Mouse (Mus musculus): ENCODE data around the gene Flnb. TPM values are rescaled to one million over a fixed set of nuclear protein-coding genes. Genes with fewer than 3 reads are reported as not detected.

Gene Flnb
- polyA plus RNA-seq, 1 experiment from 2014 or later = 14.7 TPM

DNA sequence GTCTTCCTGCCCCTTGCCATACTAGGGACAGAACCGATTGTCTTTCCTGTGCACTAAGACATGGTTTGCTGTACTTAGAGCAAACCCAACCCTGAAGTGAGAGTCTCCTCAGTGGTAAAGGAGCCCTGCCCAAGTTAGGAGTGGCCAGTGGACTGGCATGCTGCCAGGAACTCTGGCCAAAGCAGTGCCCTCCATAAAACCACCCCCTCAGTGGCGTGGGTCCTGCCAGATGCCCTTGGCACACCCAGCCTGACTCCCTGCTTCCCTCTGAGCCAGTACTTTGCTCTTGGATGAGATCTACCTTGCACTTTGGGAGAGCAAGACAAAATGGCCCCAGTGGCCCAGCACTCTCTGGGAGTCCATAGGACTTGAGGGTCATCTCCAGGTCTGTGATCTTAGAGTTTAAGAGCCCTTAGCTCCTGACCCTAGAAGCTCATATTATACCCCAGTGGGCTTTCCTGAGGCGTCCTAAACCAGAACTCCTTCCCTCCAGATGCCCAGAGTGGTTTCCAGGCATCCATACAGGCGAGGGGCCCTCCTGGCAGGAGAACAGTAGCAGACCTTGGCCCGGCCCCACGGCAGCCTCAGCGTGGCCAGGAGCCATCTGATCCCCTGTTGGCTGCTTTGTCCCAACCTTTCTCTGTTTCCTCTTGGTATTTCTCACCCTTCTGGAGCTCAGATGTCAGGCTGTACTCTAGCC lies 125.5 kb downstream of the Flnb start:
- Histone ChIP-seq H3K27me3 (ENCODE audit: control insufficient read depth, insufficient read depth, low read length) (no peaks in the 10 kb centered on the region), H3K4me3 (ENCODE audit: low read depth, low read length) (no peak overlapping the region), H3K9ac (replicated peaks; ENCODE audit: low read length) (no peak overlapping the region), H3K4me1 (ENCODE audit: control insufficient read depth, insufficient read depth, low read length) (no peaks in the 10 kb centered on the region), H3K27ac (replicated peaks; ENCODE audit: low read depth, low read length) (no peak overlapping the region), H3K9me3 (replicated peaks; ENCODE audit: control insufficient read depth, low read length) (no peaks in the 10 kb centered on the region), H3K4me2 (ENCODE audit: low read depth, low read length) (no peak overlapping the region), H3K36me3 (replicated peaks; ENCODE audit: control insufficient read depth, insufficient read depth, low read depth, low read length) (no peaks in the 10 kb centered on the region; the same call in 1 of the 2 replicates)
- DNase-seq (ENCODE audit: low spot score) (no peak), ATAC-seq (replicated peaks; ENCODE audit: insufficient number of reproducible peaks, low FRiP score, low TSS enrichment, low read depth) (no peak)
- WGBS = 81% methylated on average over 7 of the region's 7 CpGs

GRCm38 (mm10) chr14:7943801-7944135 lies 126.0 kb downstream of the Flnb start:
- H3K36me3 ChIP-seq (replicated peaks; ENCODE audit: control insufficient read depth, insufficient read depth, low read depth, low read length) = no peaks in the 10 kb centered on the region; the same call in 1 of the 2 replicates
- no peak overlapping the region for H3K27ac ChIP-seq (replicated peaks; ENCODE audit: low read depth, low read length)
- no peaks in the 10 kb centered on the region for H3K9me3 ChIP-seq (replicated peaks; ENCODE audit: control insufficient read depth, low read length)

GRCm38 (mm10) chr14:7944349-7945039 lies 126.7 kb downstream of the Flnb start:
- no peak for DNase-seq (ENCODE audit: low spot score)
- no peak overlapping the region for H3K9ac ChIP-seq (replicated peaks; ENCODE audit: low read length)
- H3K27me3 ChIP-seq (ENCODE audit: control insufficient read depth, insufficient read depth, low read length) = no peaks in the 10 kb centered on the region
- no peaks in the 10 kb centered on the region for H3K9me3 ChIP-seq (replicated peaks; ENCODE audit: control insufficient read depth, low read length)
- H3K4me2 ChIP-seq (ENCODE audit: low read depth, low read length) = no peak overlapping the region
- no peak; the same call in 1 of the 2 replicates for ATAC-seq (replicated peaks; ENCODE audit: insufficient number of reproducible peaks, low FRiP score, low TSS enrichment, low read depth)
- H3K27ac ChIP-seq (replicated peaks; ENCODE audit: low read depth, low read length) = no peak overlapping the region
- 48% methylated on average over 8 of the region's 8 CpGs for WGBS
- H3K36me3 ChIP-seq (replicated peaks; ENCODE audit: control insufficient read depth, insufficient read depth, low read depth, low read length) = no peaks in the 10 kb centered on the region
- H3K4me3 ChIP-seq (ENCODE audit: low read depth, low read length) = no peak overlapping the region
- no peaks in the 10 kb centered on the region for H3K4me1 ChIP-seq (ENCODE audit: control insufficient read depth, insufficient read depth, low read length)

More at GRCm38 (mm10) chr14:7943801-7944135, 126.0 kb downstream of the Flnb start:
- H3K4me3 ChIP-seq (ENCODE audit: low read depth, low read length) = no peak overlapping the region
- no peak for ATAC-seq (replicated peaks; ENCODE audit: insufficient number of reproducible peaks, low FRiP score, low TSS enrichment, low read depth)
- no peak overlapping the region for H3K9ac ChIP-seq (replicated peaks; ENCODE audit: low read length)
- H3K27me3 ChIP-seq (ENCODE audit: control insufficient read depth, insufficient read depth, low read length) = no peaks in the 10 kb centered on the region
- no peaks in the 10 kb centered on the region for H3K4me1 ChIP-seq (ENCODE audit: control insufficient read depth, insufficient read depth, low read length)
- WGBS = 77% methylated on average over 3 of the region's 3 CpGs
- DNase-seq (ENCODE audit: low spot score) = no peak
- no peak overlapping the region for H3K4me2 ChIP-seq (ENCODE audit: low read depth, low read length)

DNA sequence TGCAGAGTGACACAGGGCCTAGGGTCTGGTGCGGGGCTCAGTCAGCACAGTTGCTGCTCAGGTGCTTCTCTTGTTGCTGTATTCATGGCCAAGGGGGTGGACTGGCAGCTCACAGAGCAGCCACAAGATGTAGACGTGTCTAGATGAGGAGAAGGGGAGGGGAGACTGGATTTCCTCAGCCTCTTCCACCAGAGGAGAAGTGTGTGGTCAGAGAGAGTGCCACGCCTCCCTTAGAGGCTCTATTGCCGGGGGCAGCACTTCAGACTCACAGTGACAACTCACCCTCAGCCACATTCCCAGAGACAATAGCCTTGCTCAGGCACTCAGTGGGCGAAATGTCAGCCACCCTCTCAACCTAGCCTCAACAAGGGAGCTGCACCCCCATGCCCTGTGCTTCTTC lies 127.5 kb downstream of the Flnb start:
- no peak overlapping the region for H3K9ac ChIP-seq (replicated peaks; ENCODE audit: low read length)
- no peak overlapping the region for H3K4me3 ChIP-seq (ENCODE audit: low read depth, low read length)
- WGBS = 79% methylated on average over 4 of the region's 5 CpGs
- no peaks in the 10 kb centered on the region for H3K9me3 ChIP-seq (replicated peaks; ENCODE audit: control insufficient read depth, low read length)
- H3K36me3 ChIP-seq (replicated peaks; ENCODE audit: control insufficient read depth, insufficient read depth, low read depth, low read length) = no peaks in the 10 kb centered on the region
- no peak overlapping the region for H3K4me2 ChIP-seq (ENCODE audit: low read depth, low read length)
- DNase-seq (ENCODE audit: low spot score) = no peak
- H3K27me3 ChIP-seq (ENCODE audit: control insufficient read depth, insufficient read depth, low read length) = no peaks in the 10 kb centered on the region
- no peak overlapping the region for H3K27ac ChIP-seq (replicated peaks; ENCODE audit: low read depth, low read length)
- no peak for ATAC-seq (replicated peaks; ENCODE audit: insufficient number of reproducible peaks, low FRiP score, low TSS enrichment, low read depth)
- H3K4me1 ChIP-seq (ENCODE audit: control insufficient read depth, insufficient read depth, low read length) = no peaks in the 10 kb centered on the region

DNA sequence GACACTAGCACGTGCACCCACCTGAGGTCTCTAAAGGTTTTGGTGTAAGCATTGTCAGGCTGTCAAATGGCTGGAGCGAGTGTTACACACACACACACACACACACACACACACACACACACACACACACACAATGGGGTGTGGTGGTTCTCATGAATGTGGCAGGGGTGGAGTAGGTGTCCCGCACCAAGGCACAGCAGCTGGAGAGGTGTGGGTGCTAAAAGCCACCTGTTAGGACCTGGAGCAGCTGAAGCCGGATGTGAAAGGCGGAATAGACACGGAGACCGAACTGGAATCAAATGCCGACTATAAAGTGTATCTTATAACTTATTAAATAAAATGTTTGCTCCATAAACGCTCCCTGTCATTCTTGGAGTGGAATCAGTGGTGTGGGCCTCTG lies 133.5 kb downstream of the Flnb start:
- H3K27me3 ChIP-seq (ENCODE audit: control insufficient read depth, insufficient read depth, low read length) = no peaks in the 10 kb centered on the region
- no peak overlapping the region for H3K4me3 ChIP-seq (ENCODE audit: low read depth, low read length)
- H3K4me2 ChIP-seq (ENCODE audit: low read depth, low read length) = no peak overlapping the region
- no peaks in the 10 kb centered on the region for H3K9me3 ChIP-seq (replicated peaks; ENCODE audit: control insufficient read depth, low read length)
- ATAC-seq (replicated peaks; ENCODE audit: insufficient number of reproducible peaks, low FRiP score, low TSS enrichment, low read depth) (no peak), DNase-seq (ENCODE audit: low spot score) (no peak)
- no peaks in the 10 kb centered on the region for H3K4me1 ChIP-seq (ENCODE audit: control insufficient read depth, insufficient read depth, low read length)
- H3K27ac ChIP-seq (replicated peaks; ENCODE audit: low read depth, low read length) = no peak overlapping the region
- peaks cover 2% of the 10 kb centered on the region; the same call in 1 of the 2 replicates for H3K36me3 ChIP-seq (replicated peaks; ENCODE audit: control insufficient read depth, insufficient read depth, low read depth, low read length)
- WGBS = 92% methylated on average over 9 of the region's 9 CpGs
- H3K9ac ChIP-seq (replicated peaks; ENCODE audit: low read length) = no peak overlapping the region

DNA sequence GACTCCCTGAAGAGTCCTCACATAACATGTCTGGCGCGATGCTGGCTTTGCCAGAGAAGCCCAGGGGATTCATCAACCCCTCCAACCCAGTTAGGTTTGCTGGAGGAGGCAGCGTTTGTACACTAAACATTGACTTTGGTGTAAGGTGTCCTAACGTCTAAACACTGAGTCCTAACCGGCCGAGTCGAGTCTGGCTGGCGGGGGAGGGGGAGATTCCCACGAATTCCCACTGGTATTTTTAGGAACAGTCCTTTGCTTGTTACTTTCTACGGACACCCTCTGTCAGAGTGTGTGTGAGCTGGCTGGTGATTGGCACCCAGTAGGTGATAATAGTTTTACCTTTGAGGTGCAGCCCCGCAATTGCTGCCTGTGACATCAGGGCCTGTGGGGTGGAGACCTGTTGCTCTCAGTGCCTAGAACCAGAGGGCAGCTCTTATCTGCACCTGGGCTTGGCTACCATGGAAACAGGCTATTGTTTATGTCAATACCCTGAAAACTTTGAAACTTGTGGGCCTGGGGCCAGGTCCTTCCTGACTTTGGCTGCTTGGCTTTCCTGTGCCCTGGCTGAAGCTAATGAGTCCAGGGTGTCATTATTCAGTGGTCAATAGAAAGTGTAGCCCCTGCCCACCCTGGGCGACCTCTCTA lies 135.0 kb downstream of the Flnb start:
- no peak overlapping the region for H3K27ac ChIP-seq (replicated peaks; ENCODE audit: low read depth, low read length)
- 28% methylated on average over 12 of the region's 12 CpGs for WGBS

GRCm38 (mm10) chr14:7954071-7954471 lies 136.3 kb downstream of the Flnb start:
- no peak for DNase-seq (ENCODE audit: low spot score)
- Histone ChIP-seq H3K4me2 (ENCODE audit: low read depth, low read length) (no peak overlapping the region), H3K36me3 (replicated peaks; ENCODE audit: control insufficient read depth, insufficient read depth, low read depth, low read length) (peaks cover 2% of the 10 kb centered on the region; the same call in 1 of the 2 replicates), H3K27ac (replicated peaks; ENCODE audit: low read depth, low read length) (no peak overlapping the region), H3K9me3 (replicated peaks; ENCODE audit: control insufficient read depth, low read length) (no peaks in the 10 kb centered on the region), H3K27me3 (ENCODE audit: control insufficient read depth, insufficient read depth, low read length) (no peaks in the 10 kb centered on the region), H3K4me1 (ENCODE audit: control insufficient read depth, insufficient read depth, low read length) (no peaks in the 10 kb centered on the region), H3K9ac (replicated peaks; ENCODE audit: low read length) (no peak overlapping the region), H3K4me3 (ENCODE audit: low read depth, low read length) (no peak overlapping the region)
- ATAC-seq (replicated peaks; ENCODE audit: insufficient number of reproducible peaks, low FRiP score, low TSS enrichment, low read depth) = no peak
- WGBS = 55% methylated on average over 6 of the region's 6 CpGs

More for the DNA sequence above, 135.0 kb downstream of the Flnb start:
- no peak; the same call in 1 of the 2 replicates for ATAC-seq (replicated peaks; ENCODE audit: insufficient number of reproducible peaks, low FRiP score, low TSS enrichment, low read depth)
- H3K4me2 ChIP-seq (ENCODE audit: low read depth, low read length) = no peak overlapping the region
- DNase-seq (ENCODE audit: low spot score) = peak; percentile 45
- H3K9me3 ChIP-seq (replicated peaks; ENCODE audit: control insufficient read depth, low read length) = no peaks in the 10 kb centered on the region
- H3K36me3 ChIP-seq (replicated peaks; ENCODE audit: control insufficient read depth, insufficient read depth, low read depth, low read length) = peaks cover 2% of the 10 kb centered on the region; the same call in 1 of the 2 replicates
- no peak overlapping the region for H3K4me3 ChIP-seq (ENCODE audit: low read depth, low read length)
- no peaks in the 10 kb centered on the region for H3K4me1 ChIP-seq (ENCODE audit: control insufficient read depth, insufficient read depth, low read length)
- no peaks in the 10 kb centered on the region for H3K27me3 ChIP-seq (ENCODE audit: control insufficient read depth, insufficient read depth, low read length)
- H3K9ac ChIP-seq (replicated peaks; ENCODE audit: low read length) = no peak overlapping the region

GRCm38 (mm10) chr14:7956427-7956826 lies 138.7 kb downstream of the Flnb start:
- WGBS = 82% methylated on average over 10 of the region's 10 CpGs
- Histone ChIP-seq H3K36me3 (replicated peaks; ENCODE audit: control insufficient read depth, insufficient read depth, low read depth, low read length) (0 out of 2 replicates have a peak, but pooled peaks cover 2% of the 10 kb centered on the region), H3K9ac (replicated peaks; ENCODE audit: low read length) (no peak overlapping the region), H3K4me2 (ENCODE audit: low read depth, low read length) (no peak overlapping the region), H3K4me1 (ENCODE audit: control insufficient read depth, insufficient read depth, low read length) (no peaks in the 10 kb centered on the region), H3K4me3 (ENCODE audit: low read depth, low read length) (no peak overlapping the region), H3K27me3 (ENCODE audit: control insufficient read depth, insufficient read depth, low read length) (no peaks in the 10 kb centered on the region), H3K9me3 (replicated peaks; ENCODE audit: control insufficient read depth, low read length) (no peaks in the 10 kb centered on the region), H3K27ac (replicated peaks; ENCODE audit: low read depth, low read length) (no peak overlapping the region)
- DNase-seq (ENCODE audit: low spot score) (no peak), ATAC-seq (replicated peaks; ENCODE audit: insufficient number of reproducible peaks, low FRiP score, low TSS enrichment, low read depth) (no peak)

All from embryonic facial prominence, embryonic 11.5 days (tissue).